Mouse (Mus musculus) megakaryocyte-erythroid progenitor cell, adult 5-6 weeks (primary cell): ENCODE results near the gene Tnfrsf26. TPM values are rescaled to one million over a fixed set of nuclear protein-coding genes. Genes with fewer than 3 reads are reported as not detected.
A peak's percentile ranks its signal among the peaks of the same experiment; 100 is the strongest.
"Not testable (repeated sequence)": the region's sequence is repeated elsewhere in the genome, so short reads cannot be mapped to it uniquely, and the experiment has no call there.

ENCODE experiments used
- ATAC-seq: replicated peaks from 2 replicates; pipeline ENCODE4 v1.8.0; 2016; ENCODE audit warnings: mild to moderate bottlenecking, inconsistent platforms; ENCODE audit not compliant: severe bottlenecking, poor library complexity, low FRiP score, low TSS enrichment
- total RNA-seq, 2 experiments: library from RNA; stranded (forward) in 1 of 2; stranded (reverse) in 1 of 2; fragments of 200-1000, 215-1000 nt in 1 of 2; fragments of >200 nt in 1 of 2; fragmentation: Nextera tagmentation in 1 of 2; gene quantifications; 2 replicates each; pipeline ENCODE4 v1.2.3; 2014 to 2017

Tnfrsf26 gene
- total RNA-seq (2014; fragmentation: Nextera tagmentation), result 1.1 and 1.4 TPM in 2 replicates
- 0.42 and 1.1 TPM in 2 replicates for total RNA-seq (2017)

DNA sequence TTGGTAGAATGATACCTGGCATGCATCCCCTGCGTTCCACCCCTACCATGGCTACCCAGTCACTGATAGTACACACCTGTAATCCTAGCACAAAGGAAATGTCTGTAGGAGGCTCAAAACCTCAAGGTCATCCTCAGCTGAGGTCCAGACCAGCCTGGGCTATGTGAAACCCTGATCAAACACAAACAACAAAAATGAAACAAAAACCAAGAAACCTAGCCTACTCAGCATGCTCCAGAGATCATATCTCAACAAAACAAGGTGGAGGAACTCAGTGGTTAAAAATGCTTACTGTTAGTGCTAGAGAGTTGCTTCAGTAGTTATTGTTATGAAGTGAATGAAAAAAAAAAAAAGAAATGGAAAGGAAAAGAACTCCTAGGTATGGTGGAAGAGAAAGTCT, at the start of gene Tnfrsf26:
Tnfrsf26 (minus strand) TSS at position 183 of the 400 bp plus-strand sequence.
- peak; percentile 31; the same call in 1 of the 2 replicates for ATAC-seq

DNA sequence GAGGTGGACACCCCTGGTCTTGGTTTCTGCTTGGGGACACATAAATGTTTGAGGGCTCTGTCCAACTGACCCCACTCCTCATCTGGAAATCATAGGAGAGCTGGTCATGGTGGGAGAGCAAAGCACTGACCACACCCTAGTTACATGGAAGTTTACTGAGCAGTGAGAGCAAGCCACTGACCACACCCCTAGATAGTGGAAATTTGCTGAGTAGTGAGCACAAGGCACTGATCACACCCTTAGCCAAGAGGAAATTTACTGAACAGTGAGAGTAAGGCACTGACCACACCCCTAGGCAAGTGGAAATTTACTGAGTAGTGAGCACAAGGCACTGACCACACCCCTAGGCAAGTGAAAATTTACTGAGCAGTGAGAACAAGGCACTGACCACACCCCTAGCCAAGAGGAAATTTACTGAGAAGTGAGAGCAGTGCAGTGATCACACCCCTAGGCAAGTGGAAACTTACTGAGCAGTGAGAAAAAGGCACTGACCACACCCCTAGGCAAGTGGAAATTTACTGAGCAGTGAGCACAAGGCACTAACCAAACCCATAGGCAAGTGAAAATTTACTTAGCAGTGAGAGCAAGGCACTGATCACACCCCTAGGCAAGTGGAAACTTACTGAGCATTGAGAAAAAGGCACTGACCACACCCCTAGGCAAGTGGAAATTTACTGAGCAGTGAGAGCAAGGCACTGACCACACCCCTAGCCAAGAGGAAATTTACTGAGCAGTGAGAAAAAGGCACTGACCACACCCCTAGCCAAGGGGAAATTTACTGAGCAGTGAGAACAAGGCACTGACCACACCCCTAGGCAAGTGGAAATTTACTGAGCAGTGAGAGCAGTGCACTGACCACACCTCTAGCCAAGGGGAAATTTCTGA, 38.1 kb upstream of the Tnfrsf26 start:
- peak; percentile 52 for ATAC-seq

DNA sequence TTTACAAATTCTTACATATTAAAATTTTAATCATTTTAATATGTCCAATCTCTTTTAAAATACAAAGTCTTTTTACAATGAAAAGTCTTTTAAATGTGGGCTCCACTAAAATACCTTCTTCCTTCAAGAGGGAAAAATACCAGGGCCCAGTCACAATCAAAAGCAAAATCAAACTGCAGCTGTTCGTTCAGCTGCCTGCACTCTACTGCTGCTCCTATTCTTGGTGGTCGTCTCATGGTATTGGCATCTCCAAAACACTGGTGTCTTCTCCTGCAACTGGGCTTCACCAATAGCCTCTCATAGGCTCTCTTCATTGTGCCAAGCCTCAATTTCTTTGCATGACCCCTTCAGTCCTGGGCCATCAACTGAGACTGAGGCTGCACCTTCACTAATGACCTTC, 34.9 kb upstream of the Tnfrsf26 start:
- no peak for ATAC-seq

DNA sequence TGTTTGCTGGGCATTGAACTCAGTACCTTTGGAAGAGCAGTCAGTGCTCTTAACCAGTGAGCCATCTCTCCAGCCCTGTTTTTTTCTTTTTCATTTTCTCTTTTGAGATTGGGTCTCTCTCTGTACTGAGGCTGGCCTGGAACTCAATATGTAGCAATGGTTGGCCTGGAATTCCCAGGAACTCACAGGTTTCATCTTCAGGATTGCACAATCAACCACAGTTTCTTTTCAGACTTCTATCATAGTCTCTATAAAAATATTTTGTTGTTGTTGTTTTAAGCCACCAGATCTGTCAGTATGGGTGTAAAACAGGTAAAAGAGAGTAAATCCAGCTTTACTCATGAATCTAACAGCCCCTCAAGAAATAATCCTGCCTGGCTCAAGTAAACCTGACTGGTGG, 32.3 kb upstream of the Tnfrsf26 start:
- no peak for ATAC-seq

DNA sequence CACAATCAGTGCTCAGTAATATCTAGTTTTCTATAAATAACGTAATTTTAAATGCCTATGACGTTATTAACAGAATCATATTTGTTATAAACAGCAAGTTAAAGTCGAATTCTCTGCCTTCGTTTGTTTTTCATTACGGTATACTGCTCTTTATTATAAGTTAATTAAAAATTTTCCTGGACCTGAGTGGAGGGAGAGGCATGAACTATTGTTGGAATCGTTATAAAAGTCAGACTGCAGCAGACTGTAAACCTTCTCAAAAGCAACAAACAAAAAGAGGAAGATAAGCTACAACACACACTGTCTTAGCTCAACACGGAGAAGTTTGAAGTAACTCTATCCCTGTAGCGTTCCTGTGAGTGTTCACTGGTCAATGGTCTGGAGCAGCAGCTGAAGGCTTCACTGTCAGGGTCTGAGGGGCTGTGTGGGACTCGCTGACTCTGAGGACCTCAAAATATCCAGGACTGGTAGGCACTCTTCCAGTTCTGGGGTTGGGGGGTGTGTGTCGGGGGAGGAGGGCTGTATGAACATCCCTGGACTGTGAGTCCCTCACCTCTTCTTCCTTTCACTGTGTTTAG, 21.3 kb upstream of the Tnfrsf26 start:
- ATAC-seq, result not testable (repeated sequence)

DNA sequence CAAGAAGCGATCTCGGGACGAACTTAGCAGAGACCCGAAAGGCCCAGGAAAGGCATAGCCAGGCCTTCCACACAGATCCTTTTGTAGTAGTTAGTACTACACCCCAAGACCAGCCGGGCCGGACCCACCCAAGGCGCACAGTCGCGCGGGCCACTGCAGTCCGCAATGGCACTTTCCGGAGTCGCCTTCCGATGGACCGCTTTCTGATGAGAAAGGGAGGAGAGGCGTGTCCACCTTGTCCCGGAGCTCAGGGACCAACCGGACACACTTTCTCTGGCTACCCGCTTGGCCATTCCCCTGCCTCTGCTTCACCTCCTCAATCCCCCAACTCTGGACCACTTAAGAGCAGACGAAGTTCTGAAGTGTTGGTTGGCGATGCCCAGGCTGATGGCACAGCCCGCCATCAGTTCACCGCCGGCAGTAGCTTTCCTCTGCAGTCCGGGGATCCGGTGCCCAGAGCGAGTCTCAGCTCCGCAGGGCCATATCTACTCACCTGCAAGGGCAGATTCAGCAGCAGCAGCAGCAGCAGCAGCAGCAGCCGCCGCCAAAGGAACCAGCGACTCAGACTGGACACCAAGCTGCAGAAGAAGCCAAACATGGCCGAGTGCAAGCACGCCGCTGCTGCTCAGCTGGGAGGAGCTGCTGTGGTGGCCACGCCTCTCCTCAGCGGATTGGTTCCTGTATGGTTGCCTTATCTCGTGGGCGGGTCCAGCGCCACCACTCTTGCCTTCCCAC, 20.7 kb upstream of the Tnfrsf26 start, which contains the start of gene Tnfrsf22:
Tnfrsf22 (minus strand) TSS at position 628 of the 735 bp plus-strand sequence.
- ATAC-seq, result peak; percentile 100

DNA sequence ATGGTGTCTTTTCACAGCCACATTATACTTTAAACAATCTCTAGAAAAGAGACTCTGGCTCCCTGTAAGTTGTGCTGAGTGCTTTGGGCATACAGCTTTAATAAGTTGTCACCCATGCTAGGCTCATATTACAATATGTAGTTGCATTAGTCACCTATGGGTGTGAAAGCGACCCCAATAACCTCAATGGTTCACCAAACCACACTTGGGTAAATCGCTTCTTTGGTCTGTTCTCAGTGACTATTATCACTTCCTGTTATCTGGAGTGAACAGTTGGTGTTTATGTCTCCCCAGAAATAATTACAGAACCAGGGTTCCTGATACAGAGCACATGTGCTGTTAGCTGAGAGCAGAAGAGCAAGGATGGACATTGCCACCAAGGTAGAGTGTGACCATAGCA, 15.4 kb upstream of the Tnfrsf26 start:
- not testable (repeated sequence) for ATAC-seq

DNA sequence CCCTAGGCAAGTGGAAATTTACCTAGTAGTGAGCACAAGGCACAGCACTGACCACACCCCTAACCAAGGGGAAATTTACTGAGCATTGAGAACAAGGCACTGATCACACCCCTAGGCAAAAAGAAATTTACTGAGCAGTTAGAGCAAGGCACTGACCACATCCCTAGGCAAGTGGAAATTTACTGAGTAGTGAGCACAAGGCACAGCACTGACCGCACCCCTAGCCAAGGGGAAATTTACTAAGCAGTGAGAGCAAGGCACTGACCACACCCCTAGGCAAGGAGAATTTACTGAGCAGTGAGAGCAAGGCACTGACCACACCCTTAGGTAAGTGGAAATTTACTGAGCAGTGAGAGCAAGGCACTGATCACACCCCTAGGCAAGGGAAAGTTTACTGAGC, 8.2 kb upstream of the Tnfrsf26 start:
- 0 out of 2 replicates have a peak, but pooled peaks have one; percentile 50 for ATAC-seq

DNA sequence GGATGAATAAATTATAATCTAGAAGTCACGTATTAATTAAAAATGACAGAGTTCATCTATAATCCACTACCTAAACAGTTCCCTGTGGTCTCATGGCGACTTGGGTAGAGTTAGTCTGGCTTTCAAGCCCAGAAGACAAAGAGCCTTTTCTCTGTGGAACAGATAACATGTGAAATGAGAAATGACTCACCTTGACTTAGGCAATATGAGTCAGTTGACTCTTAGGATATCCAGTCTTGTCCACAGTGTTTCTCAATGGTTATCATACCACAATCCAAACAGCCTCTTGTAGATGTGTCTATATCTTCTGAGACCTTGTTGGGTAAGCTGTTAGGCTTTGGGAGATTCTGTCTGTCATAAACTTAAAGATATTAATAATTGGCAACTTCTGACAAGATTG, 3.0 kb upstream of the Tnfrsf26 start:
- no peak for ATAC-seq

DNA sequence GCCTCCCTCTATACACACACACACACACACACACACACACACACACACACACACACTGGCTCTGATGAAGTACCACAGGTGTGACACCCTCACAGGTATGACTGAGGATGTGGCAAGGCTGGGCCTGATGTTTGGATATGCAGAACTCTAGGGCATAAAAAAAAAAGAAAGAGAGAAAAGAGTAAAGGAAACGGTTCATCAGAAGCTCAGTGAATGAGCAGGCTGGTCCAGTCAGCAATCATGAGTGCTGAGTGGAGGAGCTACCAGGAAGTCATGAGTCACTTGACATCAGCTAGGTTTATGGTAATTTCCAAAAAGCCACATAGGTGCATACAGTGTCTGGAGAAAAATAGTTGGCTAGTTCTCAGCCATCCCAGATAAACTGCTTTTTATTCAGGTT, 979 bp upstream of the Tnfrsf26 start:
- ATAC-seq, result no peak

DNA sequence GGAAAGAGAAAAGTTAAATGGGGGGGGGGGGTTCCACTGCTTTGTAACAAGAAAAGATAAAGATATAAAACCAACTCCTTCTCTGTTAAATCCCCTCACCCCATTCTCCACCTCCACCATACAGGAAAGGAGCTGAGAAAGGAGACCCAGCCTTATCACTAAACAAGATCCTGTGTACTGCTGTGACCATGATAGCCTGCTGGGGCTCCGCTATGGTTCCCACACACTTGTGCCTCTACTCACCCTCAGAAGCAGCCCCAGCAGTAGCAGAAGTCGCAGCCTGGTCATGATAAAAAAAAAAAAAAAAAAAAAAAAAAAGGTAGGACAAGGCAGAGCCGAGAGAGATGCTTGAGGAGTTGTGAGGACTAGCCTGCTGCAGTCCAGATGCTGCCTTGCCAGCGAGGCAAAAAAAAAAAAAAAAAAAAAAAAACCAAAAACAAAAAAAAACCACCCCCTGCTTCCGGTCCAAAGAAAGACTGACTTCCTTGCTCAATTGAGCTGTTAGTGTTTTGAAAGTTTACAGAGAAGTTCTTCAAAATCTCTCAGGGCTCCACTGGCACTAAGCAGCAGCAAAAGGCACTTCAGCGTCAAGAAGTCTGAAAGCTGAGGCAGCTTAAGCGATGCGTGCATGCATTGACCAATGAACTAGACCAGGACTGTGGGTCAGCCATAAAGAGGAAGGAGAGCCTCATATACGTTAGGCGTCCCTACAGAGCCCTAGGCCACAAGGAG, 801 bp downstream of the Tnfrsf26 start:
- ATAC-seq, result peak; percentile 87

DNA sequence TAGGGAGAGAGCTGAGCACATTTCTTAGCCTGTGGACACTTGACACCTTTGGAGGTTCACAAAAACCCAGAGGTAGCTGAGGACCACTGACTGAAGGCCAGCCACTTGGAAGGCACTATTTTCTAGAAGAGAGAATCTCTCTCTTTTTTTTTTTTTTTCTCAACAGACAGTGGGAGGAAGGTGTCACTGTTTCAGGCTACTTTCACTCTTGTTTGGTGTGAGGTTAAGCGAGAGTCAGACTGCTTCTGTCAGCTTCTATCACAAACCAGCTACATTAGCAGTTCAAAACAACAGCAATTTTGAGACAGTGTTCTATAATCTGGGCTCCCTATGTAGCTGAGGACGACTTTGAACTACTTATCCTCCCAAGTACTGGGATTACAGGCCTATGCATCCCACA, 2.3 kb downstream of the Tnfrsf26 start:
- no peak for ATAC-seq

DNA sequence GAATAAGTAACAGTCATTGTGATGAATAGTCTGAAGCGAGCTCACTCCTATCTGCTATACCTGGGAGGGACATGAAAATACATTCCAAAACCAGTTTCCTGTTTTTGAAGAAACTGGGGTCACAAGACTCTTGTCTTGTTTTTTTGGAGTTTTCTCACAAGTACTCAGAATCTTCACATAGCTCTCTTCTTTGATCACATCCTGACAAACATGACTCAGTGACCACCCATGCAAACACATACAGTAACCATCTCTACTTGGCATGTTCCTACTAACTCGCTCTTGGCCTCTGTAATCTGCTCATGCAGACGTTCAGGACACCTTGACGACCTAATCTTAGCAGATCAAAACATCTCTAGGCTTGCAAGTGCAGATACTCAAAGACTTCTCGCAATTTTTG, 3.4 kb downstream of the Tnfrsf26 start:
- ATAC-seq, result peak; percentile 32

DNA sequence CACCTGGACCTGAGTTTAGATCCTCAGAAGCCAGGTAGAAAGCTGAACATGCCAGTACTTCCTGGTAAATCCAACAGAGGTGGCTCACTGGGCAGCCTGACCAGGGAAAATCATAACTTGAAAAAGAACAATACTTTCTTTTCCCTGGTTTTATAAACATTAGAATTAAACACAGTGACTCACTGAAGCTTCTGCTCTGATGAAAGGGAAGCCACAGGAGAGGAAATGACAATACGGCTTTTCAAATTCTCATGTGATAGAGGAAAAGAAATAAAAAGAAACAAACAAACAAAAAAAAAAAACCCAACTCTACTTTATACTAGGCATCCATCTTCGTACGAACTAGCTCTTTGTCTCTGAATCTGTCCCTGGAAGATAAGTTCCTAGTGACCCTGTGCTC, 4.0 kb downstream of the Tnfrsf26 start:
- no peak for ATAC-seq

DNA sequence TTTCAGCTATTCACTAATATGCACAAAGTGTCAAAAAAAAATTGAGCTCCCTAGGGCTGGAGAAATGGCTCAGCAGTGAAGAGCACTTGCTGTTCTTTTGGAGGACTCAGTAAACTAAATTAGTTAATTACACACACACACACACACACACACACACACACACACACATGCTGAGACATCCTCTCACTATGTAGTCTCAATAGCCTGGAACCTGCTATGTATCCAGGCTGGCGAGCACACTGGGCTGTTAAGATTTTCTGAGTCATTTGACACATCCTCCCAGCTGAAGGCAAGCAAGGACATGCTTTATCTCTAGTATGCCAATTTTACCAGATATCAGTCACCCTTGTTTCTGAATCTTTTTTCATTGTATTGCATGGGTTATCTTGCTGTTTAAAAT, 7.6 kb downstream of the Tnfrsf26 start:
- ATAC-seq, result no peak

DNA sequence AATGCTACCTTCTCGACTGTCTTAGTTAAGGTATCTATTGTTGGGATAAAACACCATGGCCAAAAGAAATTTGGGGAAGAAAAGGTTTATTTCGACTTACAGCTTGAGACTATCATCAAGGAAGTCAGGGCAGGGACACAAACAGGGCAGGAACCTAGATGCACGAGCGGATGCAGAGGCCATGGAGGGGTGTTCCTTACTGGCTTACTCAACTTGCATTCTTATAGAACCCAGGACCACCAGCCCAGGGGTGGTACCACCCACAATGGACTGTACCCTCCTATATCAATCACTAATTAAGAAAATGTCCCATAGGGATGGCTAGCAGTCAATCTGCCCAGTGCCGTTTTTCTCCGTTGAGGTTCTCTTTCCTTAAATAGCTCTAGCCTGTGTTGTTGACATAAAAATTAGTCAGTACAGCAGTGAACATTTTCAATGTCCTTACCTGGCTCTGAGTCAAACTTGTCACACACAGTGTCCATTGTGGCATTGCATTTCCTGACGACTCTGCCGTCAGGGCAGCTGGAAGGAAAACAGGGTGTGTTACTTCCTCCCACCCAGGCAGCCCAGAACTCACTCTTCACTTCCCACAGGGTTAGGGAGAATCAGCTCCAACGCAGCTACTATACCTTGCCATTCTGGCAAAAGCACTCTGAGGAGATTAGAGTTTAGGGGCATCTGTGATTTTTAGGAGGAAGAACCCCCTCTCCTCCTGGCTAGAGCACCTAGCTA, 14.0 kb downstream of the Tnfrsf26 start:
- ATAC-seq, result no peak

DNA sequence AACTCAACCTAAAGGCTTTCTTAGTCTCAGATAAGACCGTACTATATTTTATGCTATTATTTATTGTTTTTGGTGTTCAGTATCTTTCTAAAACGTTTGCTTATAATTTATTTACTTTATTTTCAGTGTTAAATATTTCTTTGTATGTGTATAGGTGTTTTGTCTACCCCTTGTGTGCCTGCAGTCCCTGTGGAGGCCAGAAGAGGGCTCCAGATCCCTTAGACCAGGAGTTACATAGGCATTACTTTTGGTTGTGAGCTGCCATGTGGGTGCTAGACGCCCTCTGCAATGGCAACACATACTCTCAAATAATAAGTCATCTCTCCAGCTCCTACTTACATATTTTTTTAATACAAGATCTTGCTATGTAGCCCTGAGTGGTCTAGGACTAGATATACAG, 16.3 kb downstream of the Tnfrsf26 start:
- no peak for ATAC-seq

DNA sequence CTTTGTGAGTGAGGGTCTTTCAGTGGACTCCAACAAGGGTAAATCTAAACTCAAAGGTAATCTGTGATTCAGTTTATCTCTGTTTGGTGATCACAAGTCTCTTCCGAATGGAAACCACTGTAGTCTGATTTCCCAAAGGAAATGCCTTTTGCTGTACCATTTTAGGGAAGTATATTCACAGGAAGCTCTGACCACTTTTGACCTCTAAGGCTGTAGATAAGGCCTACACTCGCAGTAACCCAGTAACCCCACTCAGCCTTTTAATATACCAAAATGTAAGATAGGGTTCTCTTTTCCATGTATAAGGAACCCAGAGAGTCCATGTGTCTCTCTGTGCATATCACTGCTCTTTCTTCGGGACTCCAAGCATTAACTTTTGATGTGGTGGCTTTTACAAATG, 23.2 kb downstream of the Tnfrsf26 start:
- no peak for ATAC-seq

DNA sequence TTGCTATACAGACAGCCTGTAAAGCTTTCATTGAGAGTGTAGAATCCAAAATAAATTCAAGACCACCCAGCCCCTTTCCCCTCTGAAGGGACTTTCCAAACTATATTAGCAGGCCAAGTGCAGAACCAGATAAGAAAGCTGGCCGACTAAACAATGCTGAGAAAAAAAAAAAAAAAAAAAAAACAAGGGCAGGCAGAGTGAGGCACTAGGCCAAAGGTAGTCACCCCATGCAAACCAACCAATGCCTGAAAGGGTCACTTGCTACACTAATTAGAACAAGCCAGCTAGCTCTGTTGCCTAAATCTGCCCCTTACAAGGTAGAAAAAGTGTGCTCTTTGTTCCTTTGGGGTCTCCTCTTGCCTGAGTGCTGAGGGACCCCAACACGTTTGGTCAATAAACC, 23.6 kb downstream of the Tnfrsf26 start:
- no peak for ATAC-seq
